Mouse (Mus musculus) heart, adult 18-20 months (tissue): ENCODE results near the gene Oxld1. TPM values are rescaled to one million over a fixed set of nuclear protein-coding genes. Genes with fewer than 3 reads are reported as not detected.
A peak's percentile ranks its signal among the peaks of the same experiment; 100 is the strongest.

ENCODE experiments used
- DNase-seq, 2 experiments: peaks; one replicate each; pipeline ENCODE4 v3.0.0; 2021 to 2022; ENCODE audit warnings: mixed read lengths in 1 of 2
- long read RNA-seq, 2 experiments: library from polyadenylated mRNA; stranded (forward); transcript quantifications; one replicate each; pipeline ENCODE4 v2.0.0; 2021
- total RNA-seq, 2 experiments: library from RNA; stranded (reverse); gene quantifications; 2 replicates each; pipeline ENCODE4 v1.2.3; 2021

Oxld1 gene
- 10 to 100 TPM; 58.1 to 70.3 TPM for total RNA-seq
- long read RNA-seq, experiment 1, transcript Oxld1-201 (2 exons, 813 nt): major isoform, 46 of 78 reads
- long read RNA-seq, experiment 1, transcript Oxld1-202 (2 exons, 372 nt): minor isoform, 6 of 78 reads
- long read RNA-seq, experiment 1, partial matches to known transcripts: 24 of 78 reads
- long read RNA-seq, experiment 1, other reads (novel, unspliced or antisense): 2 of 78 reads
- long read RNA-seq, experiment 2, transcript Oxld1-201 (2 exons, 813 nt): major isoform, 35 of 81 reads
- long read RNA-seq, experiment 2, partial matches to known transcripts: 43 of 81 reads
- long read RNA-seq, experiment 2, other reads (novel, unspliced or antisense): 0 of 81 reads

DNA sequence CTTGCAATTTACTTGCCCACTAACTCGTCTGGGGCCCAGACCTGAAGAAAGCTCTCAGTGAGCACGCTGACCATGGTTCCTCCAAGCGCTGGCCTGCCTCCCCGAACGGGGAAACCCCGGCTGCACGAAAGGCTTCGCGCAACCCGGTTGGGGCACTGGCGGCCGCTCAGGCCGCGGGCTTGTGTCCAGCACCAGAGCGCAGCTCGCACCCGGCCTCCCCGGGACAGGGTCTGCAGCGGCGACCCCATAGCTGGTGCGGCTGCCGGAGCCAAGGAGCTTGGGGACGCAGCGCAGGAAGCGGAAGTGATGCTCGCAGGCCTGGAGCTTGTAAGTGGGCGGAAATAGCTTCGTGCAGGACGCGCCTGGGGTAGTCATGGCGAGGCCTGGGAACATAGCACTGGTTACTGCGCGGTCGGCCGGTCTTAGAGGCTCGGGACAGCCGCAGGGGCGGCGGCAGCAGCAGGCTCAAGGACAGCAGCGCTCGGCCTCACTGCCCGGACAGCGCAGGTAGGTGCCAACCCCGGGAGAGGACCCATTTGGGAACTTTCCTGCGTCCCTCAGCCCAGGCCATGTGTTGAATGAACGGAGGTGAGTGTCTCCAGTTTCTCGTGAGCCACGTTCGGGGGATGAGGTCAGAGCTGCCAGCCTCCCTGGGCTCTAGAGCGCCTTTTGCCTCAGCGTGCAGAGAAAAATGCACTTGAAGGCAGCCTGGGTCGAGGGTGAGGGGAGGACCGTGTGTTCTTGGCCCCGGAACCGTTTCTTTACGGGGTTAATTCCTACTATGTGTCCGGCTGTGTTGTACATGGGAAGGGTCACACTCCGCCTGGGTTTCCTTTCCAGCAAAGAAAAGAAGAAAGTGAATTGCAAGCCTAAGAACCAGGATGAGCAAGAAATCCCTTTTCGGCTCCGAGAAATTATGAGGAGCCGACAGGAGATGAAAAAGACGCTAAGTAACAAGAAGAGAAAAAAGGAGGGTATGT, at the start of gene Oxld1, which contains the start of gene Ccdc137:
Gene Oxld1, minus strand, starts transcription at position 297 of the 980 bp plus-strand sequence.
Gene Ccdc137, plus strand, starts transcription at position 344 of the 980 bp plus-strand sequence.
- peak; percentile 84 to 86 for DNase-seq

DNA sequence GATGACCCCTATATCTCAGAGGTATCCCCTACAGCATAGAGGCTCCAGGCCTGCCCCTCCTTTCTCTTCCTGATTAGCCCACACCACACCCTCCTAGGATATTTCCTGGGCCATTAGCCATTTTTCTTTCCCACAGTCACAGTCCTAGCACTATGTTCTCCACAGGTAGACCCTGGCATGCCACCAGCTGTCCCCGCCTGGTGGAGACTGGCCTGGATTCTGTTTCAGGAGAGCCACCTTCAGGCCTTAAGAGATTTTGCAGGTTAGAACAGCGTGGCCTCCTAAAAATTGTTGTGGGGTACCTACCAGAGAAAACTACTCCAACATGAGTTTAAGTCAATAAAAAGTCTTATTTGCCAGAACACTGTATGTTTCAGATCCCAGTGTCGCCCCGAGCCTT, 49.0 kb upstream of the Oxld1 start:
- no peak for DNase-seq

DNA sequence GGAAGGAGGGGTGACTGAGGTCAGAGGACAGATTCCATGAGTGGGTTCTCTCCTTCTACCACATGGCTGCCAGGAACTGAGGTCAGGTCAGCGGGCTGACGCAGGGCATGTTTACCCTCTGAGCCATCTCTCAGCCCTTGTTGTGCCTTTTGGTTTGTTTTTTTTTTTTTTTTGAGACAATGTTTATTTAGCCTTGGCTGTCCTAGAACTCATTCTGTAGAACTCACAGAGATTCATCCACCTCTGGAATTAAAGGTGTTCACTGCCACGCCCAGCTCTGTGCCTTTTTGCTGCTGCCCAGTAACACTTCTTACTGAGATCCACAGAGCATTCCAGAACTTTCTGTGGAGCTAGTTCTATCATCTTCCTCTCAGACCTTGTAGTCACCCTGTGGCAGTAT, 47.8 kb upstream of the Oxld1 start:
- DNase-seq: no peak

DNA sequence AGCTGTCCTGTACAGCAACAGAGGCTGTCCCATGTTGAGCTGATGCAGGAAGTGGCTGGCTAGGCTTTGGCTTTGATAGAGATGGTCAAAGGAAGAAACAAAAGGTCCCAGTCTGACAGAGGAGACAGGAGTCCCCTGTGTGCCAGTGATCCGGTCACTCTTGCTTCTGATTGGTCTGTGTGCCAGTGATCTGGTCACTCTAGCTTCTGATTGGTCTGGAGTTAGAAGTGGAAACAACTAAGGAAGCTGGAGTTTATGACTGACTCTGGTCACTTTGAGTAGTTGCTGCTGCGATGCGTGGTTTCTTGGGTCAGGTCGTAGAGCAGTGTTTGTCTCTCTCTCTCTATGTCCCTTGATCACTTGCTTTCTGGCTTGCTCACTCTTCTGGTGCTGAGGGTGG, 43.8 kb upstream of the Oxld1 start:
- DNase-seq: no peak

DNA sequence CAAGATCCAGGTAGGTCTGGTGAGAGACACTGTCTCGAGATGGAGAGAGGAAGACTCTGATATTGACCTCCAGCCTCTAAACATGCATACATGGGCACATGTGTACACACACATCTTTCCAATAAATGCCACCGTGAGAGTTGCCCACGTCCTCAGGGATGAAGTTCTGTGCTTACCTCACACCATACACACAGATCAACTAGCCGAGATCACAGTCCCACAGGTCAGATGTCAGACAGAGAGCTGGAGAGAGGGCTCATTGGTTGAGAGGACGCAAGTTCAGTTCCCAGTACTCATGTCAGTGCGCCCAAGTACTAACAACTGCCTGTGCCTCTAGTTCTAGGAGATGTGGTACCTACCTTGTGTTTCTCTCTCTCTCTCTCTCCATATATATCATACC, 43.1 kb upstream of the Oxld1 start:
- DNase-seq: no peak

DNA sequence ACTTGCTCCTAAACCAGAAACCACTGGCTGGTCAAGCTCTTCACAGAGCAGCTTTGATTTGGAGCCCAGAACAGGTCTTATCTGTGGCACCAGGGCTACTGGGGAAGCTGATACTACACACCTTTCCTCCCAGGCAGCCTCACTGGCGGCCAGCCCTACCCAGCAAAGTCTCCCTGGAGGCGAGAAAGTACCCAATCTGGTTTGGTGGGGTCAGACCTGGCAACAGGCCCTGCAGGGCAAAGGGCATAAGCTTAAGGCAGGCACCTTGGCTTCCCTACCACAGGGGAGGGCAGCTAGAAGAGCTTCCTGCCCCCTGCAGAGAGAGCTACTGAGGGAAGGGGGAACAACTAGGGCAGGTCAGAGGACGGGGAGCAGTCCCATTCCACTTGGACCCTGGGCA, 42.5 kb upstream of the Oxld1 start:
- no peak for DNase-seq

DNA sequence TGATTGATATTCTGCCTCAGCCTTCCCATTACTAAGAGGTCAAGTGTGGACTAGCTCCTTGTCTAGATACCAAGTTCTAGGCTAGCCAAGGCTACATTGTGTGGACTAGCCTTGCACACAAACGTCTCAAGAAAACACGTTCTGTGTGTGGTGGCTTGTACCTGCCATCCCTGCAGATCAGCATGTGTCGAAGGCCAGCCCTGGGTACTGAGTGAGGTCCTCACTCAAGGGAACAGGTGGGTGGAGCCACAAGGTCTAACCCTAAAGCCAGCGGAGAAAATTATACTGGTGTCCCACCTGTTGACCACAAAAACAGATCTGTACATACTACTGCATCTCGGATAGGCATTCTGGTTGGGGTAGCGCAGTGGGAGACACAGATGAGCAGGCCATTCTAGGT, 42.0 kb upstream of the Oxld1 start:
- DNase-seq: no peak

DNA sequence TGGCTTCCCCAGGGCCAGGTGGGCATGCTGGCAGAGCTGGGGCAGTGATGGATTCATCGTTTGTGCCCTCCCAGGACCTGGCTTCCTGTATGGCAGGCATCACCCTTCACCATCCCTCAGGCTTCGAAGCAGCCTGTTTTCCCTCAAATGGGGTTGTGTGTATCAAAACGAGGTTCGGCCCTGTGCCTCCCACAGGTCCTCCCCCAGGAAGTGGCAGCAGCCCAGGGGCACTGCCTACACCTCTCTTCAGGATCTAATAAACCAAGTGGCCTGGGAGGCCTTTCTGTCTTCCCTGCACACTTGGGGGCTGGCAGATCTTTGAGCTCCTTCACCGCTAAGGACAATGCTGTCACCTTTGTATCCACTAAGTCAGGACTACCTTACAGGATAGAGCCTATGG, 41.0 kb upstream of the Oxld1 start:
- DNase-seq: no peak

DNA sequence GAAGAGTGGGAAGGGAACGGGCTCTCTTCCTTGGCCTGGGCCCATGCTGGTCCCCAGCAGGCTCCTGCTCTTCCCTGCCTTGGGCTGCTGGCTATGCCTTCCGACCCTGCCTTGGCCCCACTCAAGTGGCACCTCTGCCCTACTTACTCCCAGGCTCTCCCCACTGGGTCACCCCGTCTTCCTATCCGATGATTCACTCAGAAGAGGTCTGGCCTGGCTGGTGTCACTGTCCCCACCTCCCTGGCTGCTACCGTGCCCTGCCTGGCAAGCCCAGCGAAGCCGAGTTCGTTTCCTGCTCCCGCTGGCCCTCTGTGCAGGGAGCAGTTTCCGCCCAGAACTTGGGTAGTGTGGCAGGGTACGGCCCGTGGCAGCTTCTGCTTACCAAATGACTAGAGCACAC, 40.4 kb upstream of the Oxld1 start:
- no peak for DNase-seq

DNA sequence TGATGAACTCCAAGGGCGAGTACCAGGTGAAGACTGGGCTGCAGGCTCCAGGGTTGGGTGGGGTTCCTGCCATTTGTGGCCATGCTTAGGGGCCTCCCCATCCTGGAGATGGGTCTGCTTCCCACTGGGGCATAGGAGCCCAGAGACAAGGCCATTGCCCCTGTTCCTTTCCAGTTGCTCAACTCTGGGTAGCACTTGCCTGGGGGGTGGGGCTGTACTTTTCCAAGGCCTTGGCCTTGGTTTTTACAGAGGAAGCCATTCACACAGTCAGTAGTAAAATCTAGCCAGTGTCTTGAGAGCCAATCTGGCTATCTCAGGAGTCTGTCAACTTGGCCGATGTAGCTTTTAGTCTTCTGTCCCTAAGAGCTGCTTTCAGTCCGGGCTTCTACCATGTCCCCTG, 39.6 kb upstream of the Oxld1 start:
- no peak for DNase-seq

DNA sequence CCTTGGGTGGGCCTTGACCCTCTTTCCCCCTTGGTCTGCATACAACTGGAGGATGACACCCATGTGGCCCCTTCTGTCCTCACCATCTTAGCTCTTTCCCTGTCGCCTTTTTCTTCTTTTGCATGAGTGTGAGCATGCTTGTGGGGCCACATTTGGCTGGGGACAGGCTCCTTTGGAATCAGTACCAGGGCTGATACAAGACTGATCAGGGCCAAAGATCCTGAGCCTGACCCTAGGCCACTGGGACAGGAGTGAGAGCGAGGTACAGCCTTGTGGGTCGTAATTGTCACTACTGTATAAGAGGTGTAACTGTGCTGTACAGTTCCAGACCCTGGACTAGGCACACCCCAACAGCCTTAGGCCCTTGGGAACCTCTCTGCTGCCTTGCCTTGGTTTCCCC, 36.0 kb upstream of the Oxld1 start:
- no peak for DNase-seq

DNA sequence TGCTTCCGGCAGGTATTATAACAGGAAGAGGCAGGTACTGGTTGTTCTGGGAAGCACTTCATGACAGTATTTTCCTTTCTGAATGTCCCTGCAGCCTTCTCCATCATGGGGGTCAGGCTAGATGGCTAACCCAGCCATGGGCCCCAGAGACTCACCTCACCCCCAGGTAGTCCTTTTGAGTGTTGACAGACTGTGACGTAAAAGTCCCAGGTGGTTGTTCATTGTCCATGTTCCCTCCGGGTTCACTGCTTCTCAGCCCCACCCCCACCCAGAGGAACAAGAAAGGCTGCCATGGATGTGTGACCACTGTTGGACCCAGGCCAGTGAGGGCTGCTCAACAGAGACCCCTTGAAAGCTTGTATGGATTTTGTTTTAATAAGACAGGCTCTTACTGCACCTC, 35.5 kb upstream of the Oxld1 start:
- DNase-seq: no peak

DNA sequence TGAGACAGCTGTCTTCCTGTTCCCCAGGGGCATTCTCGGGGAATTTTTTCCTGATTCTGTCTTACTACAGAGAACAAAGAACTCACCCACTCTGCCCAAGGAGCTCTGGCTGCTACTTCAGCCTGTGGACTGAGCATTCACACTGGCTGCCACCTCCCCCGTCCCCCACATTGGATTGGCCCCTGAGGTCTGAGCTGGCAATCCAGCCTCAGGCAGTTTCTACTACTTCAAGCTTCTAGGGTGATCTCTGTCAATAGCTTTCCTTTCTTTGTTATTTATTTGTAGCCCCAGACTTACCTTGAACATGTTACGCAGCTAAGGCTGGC, 35.0 kb upstream of the Oxld1 start:
- no peak for DNase-seq

DNA sequence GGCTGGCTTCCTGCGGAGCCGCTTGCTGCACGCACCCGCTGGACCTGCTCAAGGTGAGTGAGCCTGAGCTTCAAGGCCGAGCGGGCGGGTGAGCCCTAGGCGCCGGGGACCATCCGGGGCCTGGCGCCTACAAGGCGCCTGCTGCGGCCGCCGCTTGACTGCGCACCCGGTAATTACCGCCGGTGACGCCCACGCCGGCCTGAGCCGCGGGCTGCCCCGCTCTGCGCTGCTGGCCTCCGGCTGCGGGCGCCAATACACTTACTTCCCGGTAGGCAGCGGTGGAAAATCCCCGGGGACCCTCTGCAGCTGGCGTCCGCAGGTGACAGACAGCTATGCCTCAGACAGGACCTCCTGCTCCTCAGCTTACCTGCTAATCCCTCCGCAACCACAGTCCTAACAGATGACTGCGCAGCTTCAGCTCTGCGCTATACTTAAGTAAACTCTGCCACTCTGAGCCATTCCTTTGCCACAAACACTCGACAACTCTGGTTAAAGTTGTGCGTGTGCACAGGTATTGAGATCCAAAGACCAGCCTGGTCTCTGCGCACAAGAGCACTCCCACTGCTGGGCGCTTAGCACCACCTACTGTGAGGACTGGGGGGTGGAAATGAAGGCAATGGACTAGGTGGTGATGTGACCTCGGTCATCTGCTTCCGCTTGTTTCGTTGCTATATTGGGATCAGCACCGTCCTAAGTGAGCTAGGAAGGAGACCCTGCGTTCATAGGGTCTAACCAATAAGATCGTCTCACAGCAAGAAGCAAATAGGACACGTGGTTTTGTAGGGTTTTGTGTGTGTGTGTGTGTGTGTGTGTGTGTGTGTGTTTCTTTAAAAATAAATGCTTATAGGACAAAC, 34.4 kb upstream of the Oxld1 start:
- peak; percentile 55 to 57 for DNase-seq

DNA sequence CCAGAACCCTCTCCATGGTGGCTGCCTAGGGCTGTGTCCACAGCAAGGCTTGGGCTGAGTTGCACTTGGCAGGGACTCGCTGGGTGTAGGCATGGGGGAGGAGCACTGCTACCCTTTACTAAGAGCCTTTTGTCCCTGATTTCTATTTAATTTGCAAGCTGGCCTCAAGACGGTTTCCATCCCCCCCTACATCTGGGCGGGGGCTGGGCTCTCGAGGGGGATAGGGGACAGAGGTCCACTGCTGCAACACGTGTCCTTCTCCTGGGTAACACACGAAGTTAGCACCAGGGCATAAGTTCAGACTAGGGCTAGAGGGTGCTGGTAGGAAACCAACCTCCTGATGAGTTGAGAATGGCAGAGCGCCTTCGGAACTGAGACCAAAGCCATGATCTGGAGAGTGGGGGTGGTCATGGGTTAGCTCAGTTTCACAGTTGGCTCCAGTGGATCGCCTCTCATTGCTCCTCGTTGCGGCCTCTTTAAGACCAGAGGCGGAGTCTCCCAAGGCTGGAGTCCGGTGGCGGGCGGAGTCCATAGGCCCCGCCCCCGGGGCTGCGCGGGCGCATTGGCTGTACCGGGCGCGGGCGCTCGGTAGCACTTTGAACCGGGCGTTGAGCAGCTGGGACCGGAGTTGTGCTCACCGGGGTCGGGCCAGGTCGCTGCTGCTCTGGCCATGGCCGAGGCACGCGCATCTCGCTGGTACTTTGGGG, 33.6 kb upstream of the Oxld1 start, which contains the start of gene Slc25a10:
Gene Slc25a10, plus strand, starts transcription at position 524 of the 707 bp plus-strand sequence.
- peak; percentile 92 to 93 for DNase-seq

DNA sequence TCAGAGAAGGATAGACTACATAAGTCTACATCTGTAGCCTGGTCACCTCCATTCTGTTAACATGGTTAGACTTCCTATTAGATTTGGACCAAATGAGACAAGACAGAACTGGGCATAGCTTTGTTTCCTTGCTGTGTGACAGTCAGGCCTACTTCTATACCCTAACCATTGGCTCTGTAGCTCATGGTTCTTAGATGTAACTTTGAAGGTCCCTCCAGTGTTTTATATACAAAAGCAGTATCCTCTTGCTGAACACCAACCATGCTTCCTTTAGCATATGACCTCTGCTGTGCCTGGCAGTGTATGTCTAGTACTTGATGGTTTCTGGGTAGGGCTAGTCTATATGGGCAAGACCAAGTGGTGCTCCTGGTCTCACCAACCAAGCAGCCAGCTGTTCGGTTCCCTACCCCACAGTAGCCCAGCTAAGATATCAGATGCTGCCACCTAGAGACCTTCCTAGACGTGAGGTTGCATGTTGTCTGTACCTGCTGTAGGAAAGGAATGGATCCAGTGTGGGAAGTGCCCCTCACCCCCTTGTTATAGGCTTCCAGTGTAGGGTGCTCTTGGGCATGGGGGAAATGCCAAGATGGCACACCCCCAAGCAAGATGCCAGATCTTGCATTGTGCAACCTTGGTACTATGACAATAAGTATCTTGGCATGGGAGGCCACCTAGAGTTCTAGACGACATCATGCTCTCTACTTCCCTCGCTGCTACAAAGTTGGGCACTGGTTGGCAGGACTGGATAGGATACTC, 32.6 kb upstream of the Oxld1 start:
- no peak for DNase-seq

DNA sequence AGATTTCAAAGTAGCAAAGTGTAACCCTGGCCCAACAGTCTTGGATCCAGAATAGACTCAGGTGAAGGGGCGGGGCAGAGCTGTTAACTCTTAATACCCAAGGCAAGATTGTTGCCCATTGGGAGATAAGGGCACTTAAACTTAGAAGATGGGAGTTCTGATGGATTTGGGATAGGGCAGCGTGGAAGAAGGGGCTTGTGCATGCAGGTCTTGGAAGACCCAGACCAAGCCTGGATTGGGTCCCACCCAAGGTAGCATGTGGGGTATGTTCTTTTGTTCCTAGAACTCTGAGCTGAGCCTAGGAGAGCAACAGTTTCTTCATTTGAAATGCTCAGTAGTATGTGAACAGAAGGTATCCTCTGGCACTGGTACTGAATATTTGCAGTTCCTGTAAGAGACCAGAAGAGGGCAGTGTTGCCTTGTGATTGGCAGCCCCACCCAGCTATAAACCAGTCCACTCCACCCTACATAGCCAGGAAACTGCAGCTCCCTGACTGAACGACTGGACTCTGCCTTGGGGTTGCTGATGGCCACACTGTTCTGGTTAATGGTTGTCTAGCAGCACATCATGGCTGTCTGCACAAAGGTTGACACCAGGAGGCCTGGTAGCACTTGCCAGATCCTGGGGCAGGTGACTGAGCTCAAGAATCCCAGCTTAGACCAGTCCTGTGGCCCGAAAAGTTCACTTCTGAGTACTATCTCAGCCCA, 31.3 kb upstream of the Oxld1 start:
- peak; percentile 80 to 82 for DNase-seq

DNA sequence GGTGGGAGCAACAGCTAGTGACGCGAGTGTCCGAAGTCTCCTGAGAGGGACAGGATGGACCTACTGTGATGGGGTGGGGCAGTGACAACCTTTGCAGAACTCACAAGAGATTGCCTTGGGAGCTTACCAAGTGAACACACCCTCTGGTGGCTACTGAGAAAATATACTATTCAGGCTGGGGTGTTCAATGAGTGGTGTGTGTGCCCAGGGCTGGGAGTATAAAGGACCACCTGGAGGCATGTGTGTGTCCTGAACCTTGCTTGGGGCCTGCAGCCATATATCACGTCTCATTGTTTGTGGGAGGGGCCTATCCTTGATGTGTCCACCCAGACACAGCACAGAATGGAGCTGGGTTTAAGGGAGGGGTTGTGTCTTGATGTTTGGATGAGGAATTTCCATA, 30.6 kb upstream of the Oxld1 start:
- DNase-seq: no peak

DNA sequence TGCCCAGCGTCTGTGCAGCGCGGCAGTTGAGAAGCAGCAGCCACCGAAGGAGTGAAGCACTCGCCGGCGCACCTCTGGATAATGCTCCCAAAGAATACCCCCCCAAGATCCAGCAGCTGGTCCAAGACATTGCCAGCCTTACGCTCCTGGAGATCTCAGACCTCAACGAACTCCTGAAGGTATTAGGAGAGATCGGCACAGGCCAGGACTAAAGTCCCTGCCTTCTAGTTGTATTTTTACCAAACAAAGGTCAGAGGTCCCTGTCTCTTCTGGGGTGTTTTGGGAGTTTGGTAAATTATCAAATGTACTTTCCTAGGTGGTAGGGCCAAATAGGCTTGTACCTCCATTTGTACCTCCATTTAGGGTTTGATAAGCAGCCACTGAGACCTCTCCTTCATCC, 27.4 kb upstream of the Oxld1 start:
- DNase-seq: no peak
